Mouse (Mus musculus): ENCODE measurements at regions not wholly inside any gene's neighbourhood (a gene's known extent, or its start where the extent isn't known, plus 50 kb on each side); places are given as distances from the start of the nearest gene placed in this dataset.

- H3K4me1 ChIP-seq (ENCODE audit: control insufficient read depth, insufficient read depth, low read length), result no peaks in the 10 kb centered on the region
- H3K4me3 ChIP-seq (ENCODE audit: low read depth, low read length), result no peak overlapping the region
- no peak for ATAC-seq (ENCODE audit: low read depth)
- H3K9ac ChIP-seq (replicated peaks; ENCODE audit: low read depth, low read length), result no peak overlapping the region
- WGBS, result 88% methylated on average over 5 of the region's 5 CpGs
- H3K27me3 ChIP-seq (ENCODE audit: control insufficient read depth, insufficient read depth, low read length), result no peaks in the 10 kb centered on the region
- H3K36me3 ChIP-seq (ENCODE audit: control insufficient read depth, insufficient read depth, low read length), result no peaks in the 10 kb centered on the region
- no peaks in the 10 kb centered on the region for H3K9me3 ChIP-seq (ENCODE audit: control insufficient read depth, low read length)
- H3K27ac ChIP-seq (ENCODE audit: low read depth, low read length), result no peak overlapping the region
- no peak overlapping the region for H3K4me2 ChIP-seq (ENCODE audit: low read depth, low read length)
These were observed 118.3 kb downstream of the Snx10 start for GRCm38 (mm10) chr6:51641965-51642364.

- Histone ChIP-seq H3K9me3 (ENCODE audit: control insufficient read depth, low read length) (no peaks in the 10 kb centered on the region), H3K4me1 (ENCODE audit: control insufficient read depth, insufficient read depth, low read length) (no peaks in the 10 kb centered on the region), H3K36me3 (ENCODE audit: control insufficient read depth, insufficient read depth, low read length) (no peaks in the 10 kb centered on the region), H3K4me3 (ENCODE audit: low read depth, low read length) (no peak overlapping the region), H3K27me3 (ENCODE audit: control insufficient read depth, insufficient read depth, low read length) (no peaks in the 10 kb centered on the region), H3K27ac (ENCODE audit: low read depth, low read length) (no peak overlapping the region), H3K9ac (replicated peaks; ENCODE audit: low read depth, low read length) (no peak overlapping the region), H3K4me2 (ENCODE audit: low read depth, low read length) (no peak overlapping the region)
- WGBS, result 43% methylated on average over 7 of the region's 7 CpGs
- ATAC-seq (ENCODE audit: low read depth), result no peak
These were observed 125.1 kb downstream of the Snx10 start for GRCm38 (mm10) chr6:51648813-51649212.

GRCm38 (mm10) chr6:51653753-51654152, 130.1 kb downstream of the Snx10 start:
- WGBS, result 79% methylated on average over 8 of the region's 8 CpGs
- H3K36me3 ChIP-seq (ENCODE audit: control insufficient read depth, insufficient read depth, low read length), result no peaks in the 10 kb centered on the region
- no peak for ATAC-seq (ENCODE audit: low read depth)
- no peak overlapping the region for H3K4me2 ChIP-seq (ENCODE audit: low read depth, low read length)
- no peak overlapping the region for H3K27ac ChIP-seq (ENCODE audit: low read depth, low read length)
- H3K9me3 ChIP-seq (ENCODE audit: control insufficient read depth, low read length), result no peaks in the 10 kb centered on the region
- no peak overlapping the region for H3K9ac ChIP-seq (replicated peaks; ENCODE audit: low read depth, low read length)
- no peak overlapping the region for H3K4me3 ChIP-seq (ENCODE audit: low read depth, low read length)
- H3K4me1 ChIP-seq (ENCODE audit: control insufficient read depth, insufficient read depth, low read length), result peaks cover 12% of the 10 kb centered on the region
- no peaks in the 10 kb centered on the region for H3K27me3 ChIP-seq (ENCODE audit: control insufficient read depth, insufficient read depth, low read length)

- WGBS, result 89% methylated on average over 4 of the region's 4 CpGs
- no peaks in the 10 kb centered on the region for H3K27me3 ChIP-seq (ENCODE audit: control insufficient read depth, insufficient read depth, low read length)
These were observed 131.3 kb downstream of the Snx10 start for GRCm38 (mm10) chr6:51654991-51655390.

GRCm38 (mm10) chr6:51656078-51656477, 132.4 kb downstream of the Snx10 start:
- Histone ChIP-seq H3K27ac (ENCODE audit: low read depth, low read length) (no peak overlapping the region), H3K27me3 (ENCODE audit: control insufficient read depth, insufficient read depth, low read length) (no peaks in the 10 kb centered on the region), H3K9me3 (ENCODE audit: control insufficient read depth, low read length) (no peaks in the 10 kb centered on the region), H3K4me1 (ENCODE audit: control insufficient read depth, insufficient read depth, low read length) (peaks cover 12% of the 10 kb centered on the region), H3K4me3 (ENCODE audit: low read depth, low read length) (no peak overlapping the region), H3K9ac (replicated peaks; ENCODE audit: low read depth, low read length) (no peak overlapping the region), H3K4me2 (ENCODE audit: low read depth, low read length) (no peak overlapping the region), H3K36me3 (ENCODE audit: control insufficient read depth, insufficient read depth, low read length) (no peaks in the 10 kb centered on the region)
- ATAC-seq (ENCODE audit: low read depth), result no peak
- WGBS, result 50% methylated on average over 7 of the region's 7 CpGs

More at GRCm38 (mm10) chr6:51654991-51655390, 131.3 kb downstream of the Snx10 start:
- H3K9ac ChIP-seq (replicated peaks; ENCODE audit: low read depth, low read length), result no peak overlapping the region
- no peak overlapping the region for H3K4me3 ChIP-seq (ENCODE audit: low read depth, low read length)
- no peak for ATAC-seq (ENCODE audit: low read depth)
- no peaks in the 10 kb centered on the region for H3K9me3 ChIP-seq (ENCODE audit: control insufficient read depth, low read length)
- H3K27ac ChIP-seq (ENCODE audit: low read depth, low read length), result no peak overlapping the region
- H3K36me3 ChIP-seq (ENCODE audit: control insufficient read depth, insufficient read depth, low read length), result no peaks in the 10 kb centered on the region
- no peak overlapping the region for H3K4me2 ChIP-seq (ENCODE audit: low read depth, low read length)
- peaks cover 12% of the 10 kb centered on the region for H3K4me1 ChIP-seq (ENCODE audit: control insufficient read depth, insufficient read depth, low read length)

- 18% methylated on average over 12 of the region's 12 CpGs for WGBS
- no peak overlapping the region for H3K9ac ChIP-seq (replicated peaks; ENCODE audit: low read depth, low read length)
- peak overlapping the region; percentile 34; the same call in 1 of the 2 replicates for H3K27ac ChIP-seq (ENCODE audit: low read depth, low read length)
These were observed 133.4 kb downstream of the Snx10 start for GRCm38 (mm10) chr6:51656883-51657640.

GRCm38 (mm10) chr6:51658360-51658759, 134.7 kb downstream of the Snx10 start:
- 5% methylated on average over 8 of the region's 8 CpGs for WGBS

More at GRCm38 (mm10) chr6:51656883-51657640, 133.4 kb downstream of the Snx10 start:
- no peaks in the 10 kb centered on the region for H3K36me3 ChIP-seq (ENCODE audit: control insufficient read depth, insufficient read depth, low read length)
- H3K4me3 ChIP-seq (ENCODE audit: low read depth, low read length), result no peak overlapping the region
- H3K4me1 ChIP-seq (ENCODE audit: control insufficient read depth, insufficient read depth, low read length), result peaks cover 12% of the 10 kb centered on the region
- no peak overlapping the region for H3K4me2 ChIP-seq (ENCODE audit: low read depth, low read length)
- no peaks in the 10 kb centered on the region for H3K27me3 ChIP-seq (ENCODE audit: control insufficient read depth, insufficient read depth, low read length)
- ATAC-seq (ENCODE audit: low read depth), result peak; percentile 44; the same call in 1 of the 2 replicates
- no peaks in the 10 kb centered on the region for H3K9me3 ChIP-seq (ENCODE audit: control insufficient read depth, low read length)

GRCm38 (mm10) chr6:51663178-51663577, 139.5 kb downstream of the Snx10 start:
- WGBS, result 92% methylated on average over 3 of the region's 3 CpGs
- H3K27ac ChIP-seq (ENCODE audit: low read depth, low read length), result no peak overlapping the region
- H3K27me3 ChIP-seq (ENCODE audit: control insufficient read depth, insufficient read depth, low read length), result no peaks in the 10 kb centered on the region
- H3K9ac ChIP-seq (replicated peaks; ENCODE audit: low read depth, low read length), result no peak overlapping the region
- no peaks in the 10 kb centered on the region for H3K9me3 ChIP-seq (ENCODE audit: control insufficient read depth, low read length)
- no peak for ATAC-seq (ENCODE audit: low read depth)
- H3K4me2 ChIP-seq (ENCODE audit: low read depth, low read length), result no peak overlapping the region
- 0 out of 2 replicates have a peak, but pooled peaks cover 4% of the 10 kb centered on the region for H3K4me1 ChIP-seq (ENCODE audit: control insufficient read depth, insufficient read depth, low read length)
- H3K4me3 ChIP-seq (ENCODE audit: low read depth, low read length), result no peak overlapping the region
- no peaks in the 10 kb centered on the region for H3K36me3 ChIP-seq (ENCODE audit: control insufficient read depth, insufficient read depth, low read length)

More at GRCm38 (mm10) chr6:51658360-51658759, 134.7 kb downstream of the Snx10 start:
- H3K4me3 ChIP-seq (ENCODE audit: low read depth, low read length), result no peak overlapping the region
- H3K27ac ChIP-seq (ENCODE audit: low read depth, low read length), result no peak overlapping the region
- ATAC-seq (ENCODE audit: low read depth), result no peak
- no peaks in the 10 kb centered on the region for H3K36me3 ChIP-seq (ENCODE audit: control insufficient read depth, insufficient read depth, low read length)
- H3K4me1 ChIP-seq (ENCODE audit: control insufficient read depth, insufficient read depth, low read length), result peaks cover 12% of the 10 kb centered on the region
- no peak overlapping the region for H3K9ac ChIP-seq (replicated peaks; ENCODE audit: low read depth, low read length)
- no peak overlapping the region for H3K4me2 ChIP-seq (ENCODE audit: low read depth, low read length)
- no peaks in the 10 kb centered on the region for H3K27me3 ChIP-seq (ENCODE audit: control insufficient read depth, insufficient read depth, low read length)
- H3K9me3 ChIP-seq (ENCODE audit: control insufficient read depth, low read length), result no peaks in the 10 kb centered on the region

GRCm38 (mm10) chr6:51664049-51664448, 140.3 kb downstream of the Snx10 start:
- H3K27me3 ChIP-seq (ENCODE audit: control insufficient read depth, insufficient read depth, low read length), result no peaks in the 10 kb centered on the region
- H3K9me3 ChIP-seq (ENCODE audit: control insufficient read depth, low read length), result no peaks in the 10 kb centered on the region
- no peaks in the 10 kb centered on the region for H3K36me3 ChIP-seq (ENCODE audit: control insufficient read depth, insufficient read depth, low read length)
- H3K4me1 ChIP-seq (ENCODE audit: control insufficient read depth, insufficient read depth, low read length), result no peaks in the 10 kb centered on the region
- 93% methylated on average over 5 of the region's 5 CpGs for WGBS
- no peak overlapping the region for H3K4me3 ChIP-seq (ENCODE audit: low read depth, low read length)
- no peak overlapping the region for H3K9ac ChIP-seq (replicated peaks; ENCODE audit: low read depth, low read length)
- ATAC-seq (ENCODE audit: low read depth), result no peak
- H3K27ac ChIP-seq (ENCODE audit: low read depth, low read length), result no peak overlapping the region
- no peak overlapping the region for H3K4me2 ChIP-seq (ENCODE audit: low read depth, low read length)
